Mouse (Mus musculus): ENCODE results near the gene Sacm1l. TPM values are rescaled to one million over a fixed set of nuclear protein-coding genes. Genes with fewer than 3 reads are reported as not detected.

The Sacm1l gene
- total and polyA plus RNA-seq, 2 experiments: 7.7 to 74.3 TPM

DNA sequence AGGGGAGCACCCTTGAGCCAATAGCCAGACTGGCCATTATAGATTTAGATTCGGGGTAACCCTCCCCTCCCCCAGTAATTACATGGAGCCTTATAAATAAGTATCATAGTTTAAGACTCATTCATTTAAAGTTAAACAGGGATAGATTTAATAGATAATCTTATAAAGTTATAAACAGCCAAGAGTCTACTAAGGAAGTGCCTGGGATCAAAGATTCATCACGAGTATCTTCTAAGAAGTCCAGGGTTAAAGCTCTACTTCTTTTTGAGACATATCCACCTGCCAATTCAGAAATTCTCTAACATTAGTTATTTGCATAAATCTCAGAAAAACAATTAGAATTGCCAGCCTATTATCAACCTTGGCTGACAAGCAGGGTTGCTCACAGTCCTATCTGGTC is 95.2 kb downstream of the Sacm1l start:
- no peak for TF ChIP-seq CTCF (IDR thresholded peaks at IDR 0.05; ENCODE audit: low read depth, low read length)
- TF ChIP-seq POLR2A (IDR thresholded peaks at IDR 0.05; ENCODE audit: extremely low read depth, insufficient read depth, low read length): no peak
- no peaks in the 10 kb centered on the region for H3K79me2 ChIP-seq (ENCODE audit: control insufficient read depth, insufficient read depth, low read length)
- H3K4me1 ChIP-seq (ENCODE audit: control insufficient read depth, insufficient read depth, low read length): no peaks in the 10 kb centered on the region
- DNase-seq (ENCODE audit: extremely low read depth, low read depth, low spot score): no peak
- no peaks in the 10 kb centered on the region for H3K27me3 ChIP-seq (ENCODE audit: control insufficient read depth, insufficient read depth, low read length)
- no peak overlapping the region for H3K27ac ChIP-seq (replicated peaks; ENCODE audit: insufficient read depth, low read depth, low read length)
- H3K4me3 ChIP-seq (ENCODE audit: insufficient read depth, low read depth, low read length): no peak overlapping the region
- no peak overlapping the region for H3K9ac ChIP-seq (ENCODE audit: low read depth, low read length)
- WGBS: 87% methylated on average over 2 of the region's 2 CpGs
- H3K36me3 ChIP-seq (ENCODE audit: control insufficient read depth, insufficient read depth, low read length): no peaks in the 10 kb centered on the region

DNA sequence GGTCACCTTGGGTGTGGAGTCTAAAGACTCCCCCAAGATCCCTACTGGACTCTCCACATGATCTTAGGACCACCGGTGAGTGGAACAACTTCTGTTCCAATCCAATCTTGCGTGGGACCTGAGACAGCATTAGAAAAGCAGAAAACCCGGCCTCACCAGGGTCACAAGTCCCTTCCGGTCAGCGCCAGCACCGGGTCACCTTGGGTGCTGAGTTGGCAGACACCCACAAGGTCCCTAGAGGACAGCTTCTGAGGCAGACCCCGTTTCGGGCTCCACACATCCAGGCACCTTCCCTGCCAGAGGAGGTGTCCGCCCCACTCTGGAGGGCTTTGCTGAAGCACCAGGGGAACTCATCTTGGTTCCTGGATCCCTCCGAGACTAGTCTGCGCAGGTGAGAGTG is 96.3 kb downstream of the Sacm1l start:
- WGBS: 94% methylated on average over 11 of the region's 11 CpGs
- Histone ChIP-seq H3K9ac (ENCODE audit: low read depth, low read length) (no peak overlapping the region), H3K36me3 (ENCODE audit: control insufficient read depth, insufficient read depth, low read length) (no peaks in the 10 kb centered on the region), H3K79me2 (ENCODE audit: control insufficient read depth, insufficient read depth, low read length) (no peaks in the 10 kb centered on the region), H3K4me3 (ENCODE audit: insufficient read depth, low read depth, low read length) (no peak overlapping the region), H3K27me3 (ENCODE audit: control insufficient read depth, insufficient read depth, low read length) (no peaks in the 10 kb centered on the region), H3K4me1 (ENCODE audit: control insufficient read depth, insufficient read depth, low read length) (no peaks in the 10 kb centered on the region), H3K27ac (replicated peaks; ENCODE audit: insufficient read depth, low read depth, low read length) (no peak overlapping the region)
- DNase-seq (ENCODE audit: extremely low read depth, low read depth, low spot score): no peak
- TF ChIP-seq POLR2A (IDR thresholded peaks at IDR 0.05; ENCODE audit: extremely low read depth, insufficient read depth, low read length): no peak
- TF ChIP-seq CTCF (IDR thresholded peaks at IDR 0.05; ENCODE audit: low read depth, low read length): no peak

DNA sequence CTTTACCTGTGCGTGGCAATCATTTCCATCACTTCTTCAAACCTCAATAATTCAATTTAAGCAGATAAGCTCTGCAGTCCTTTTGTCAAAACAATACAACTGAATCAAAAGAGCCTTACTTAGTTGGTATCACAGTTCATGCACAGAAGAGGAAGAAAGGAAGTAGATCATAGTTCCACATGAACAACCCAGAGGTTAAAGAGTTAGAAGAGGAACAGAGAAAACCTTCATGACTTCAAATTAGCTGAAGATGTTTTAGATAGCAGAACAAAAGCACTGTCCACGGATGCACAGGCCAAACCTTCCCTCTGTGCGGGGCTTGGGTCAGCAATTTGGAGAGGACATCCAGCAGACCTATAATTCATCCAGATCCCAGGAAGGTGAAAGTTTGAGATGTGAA is 102.1 kb downstream of the Sacm1l start:
- no peak for TF ChIP-seq POLR2A (IDR thresholded peaks at IDR 0.05; ENCODE audit: extremely low read depth, insufficient read depth, low read length)
- TF ChIP-seq CTCF (IDR thresholded peaks at IDR 0.05; ENCODE audit: low read depth, low read length): no peak
- no peak for DNase-seq (ENCODE audit: extremely low read depth, low read depth, low spot score)
- Histone ChIP-seq H3K4me3 (ENCODE audit: insufficient read depth, low read depth, low read length) (no peak overlapping the region), H3K27ac (replicated peaks; ENCODE audit: insufficient read depth, low read depth, low read length) (no peak overlapping the region), H3K27me3 (ENCODE audit: control insufficient read depth, insufficient read depth, low read length) (no peaks in the 10 kb centered on the region), H3K4me1 (ENCODE audit: control insufficient read depth, insufficient read depth, low read length) (no peaks in the 10 kb centered on the region), H3K36me3 (ENCODE audit: control insufficient read depth, insufficient read depth, low read length) (no peaks in the 10 kb centered on the region), H3K79me2 (ENCODE audit: control insufficient read depth, insufficient read depth, low read length) (no peaks in the 10 kb centered on the region), H3K9ac (ENCODE audit: low read depth, low read length) (no peak overlapping the region)
- 86% methylated on average over 3 of the region's 3 CpGs for WGBS

DNA sequence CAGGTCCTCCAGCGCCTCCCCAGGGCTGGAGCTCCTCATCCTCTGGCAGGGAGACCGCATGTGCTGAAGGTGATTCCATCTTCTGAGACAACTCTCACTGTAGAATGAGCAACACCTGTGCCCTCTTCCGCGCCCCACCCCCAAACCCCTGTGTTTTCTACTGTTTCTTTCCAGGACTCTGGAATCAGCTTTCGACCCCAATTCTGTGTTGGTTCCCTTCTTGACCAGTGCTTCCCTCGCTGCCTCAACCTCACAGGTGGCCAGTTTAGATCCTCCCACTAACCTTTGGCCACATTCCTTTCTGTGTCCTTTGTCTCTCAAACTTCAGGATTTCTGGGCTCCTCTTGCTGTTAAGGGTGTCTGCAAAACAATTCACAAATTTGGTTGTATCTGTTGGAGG is 102.7 kb downstream of the Sacm1l start, which contains the start of gene Slc6a20b:
Gene Slc6a20b, minus strand, starts transcription at position 285 of the 400 bp plus-strand sequence.
- TF ChIP-seq POLR2A (IDR thresholded peaks at IDR 0.05; ENCODE audit: extremely low read depth, insufficient read depth, low read length) (no peak), CTCF (IDR thresholded peaks at IDR 0.05; ENCODE audit: low read depth, low read length) (no peak)
- H3K27ac ChIP-seq (replicated peaks; ENCODE audit: insufficient read depth, low read depth, low read length): no peak within 1 kb of the TSS
- DNase-seq (ENCODE audit: extremely low read depth, low read depth, low spot score): no peak

DNA sequence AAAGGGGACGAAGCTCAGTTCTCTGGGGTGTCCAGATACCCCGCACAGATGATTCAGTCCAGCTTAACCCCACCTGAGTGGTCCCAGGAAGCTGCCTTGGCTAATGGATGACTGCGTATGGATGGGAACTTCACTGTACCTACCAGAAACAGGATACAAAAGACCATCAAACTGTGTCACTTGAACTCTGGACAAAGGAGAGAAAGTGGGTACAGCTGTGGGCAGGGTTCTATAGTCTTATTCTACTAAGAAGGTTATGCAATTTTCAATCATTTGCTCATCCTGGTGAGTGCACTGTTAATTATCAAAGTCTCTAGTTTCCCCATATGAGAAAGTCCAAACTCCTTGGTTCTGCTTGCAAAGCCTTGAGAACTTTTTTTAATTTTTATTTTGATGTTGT is 103.4 kb downstream of the Sacm1l start:
- WGBS: 81% methylated on average over 3 of the region's 3 CpGs
- Histone ChIP-seq H3K9ac (ENCODE audit: low read depth, low read length) (no peak overlapping the region), H3K4me3 (ENCODE audit: insufficient read depth, low read depth, low read length) (no peak overlapping the region), H3K4me1 (ENCODE audit: control insufficient read depth, insufficient read depth, low read length) (no peaks in the 10 kb centered on the region), H3K79me2 (ENCODE audit: control insufficient read depth, insufficient read depth, low read length) (no peaks in the 10 kb centered on the region), H3K36me3 (ENCODE audit: control insufficient read depth, insufficient read depth, low read length) (no peaks in the 10 kb centered on the region), H3K27me3 (ENCODE audit: control insufficient read depth, insufficient read depth, low read length) (no peaks in the 10 kb centered on the region), H3K27ac (replicated peaks; ENCODE audit: insufficient read depth, low read depth, low read length) (no peak overlapping the region)
- no peak for DNase-seq (ENCODE audit: extremely low read depth, low read depth, low spot score)
- TF ChIP-seq POLR2A (IDR thresholded peaks at IDR 0.05; ENCODE audit: extremely low read depth, insufficient read depth, low read length) (no peak), CTCF (IDR thresholded peaks at IDR 0.05; ENCODE audit: low read depth, low read length) (no peak)

More for the DNA sequence above, 102.7 kb downstream of the Sacm1l start, which contains the start of gene Slc6a20b:
- Histone ChIP-seq H3K79me2 (ENCODE audit: control insufficient read depth, insufficient read depth, low read length) (no peaks in the 10 kb centered on the region), H3K4me1 (ENCODE audit: control insufficient read depth, insufficient read depth, low read length) (no peaks in the 10 kb centered on the region), H3K4me3 (ENCODE audit: insufficient read depth, low read depth, low read length) (no peak within 1 kb of the TSS), H3K27me3 (ENCODE audit: control insufficient read depth, insufficient read depth, low read length) (no peaks in the 10 kb centered on the region), H3K36me3 (ENCODE audit: control insufficient read depth, insufficient read depth, low read length) (no peaks in the 10 kb centered on the region), H3K9ac (ENCODE audit: low read depth, low read length) (no peak within 1 kb of the TSS)
- WGBS: 75% methylated on average over 6 of the region's 6 CpGs

DNA sequence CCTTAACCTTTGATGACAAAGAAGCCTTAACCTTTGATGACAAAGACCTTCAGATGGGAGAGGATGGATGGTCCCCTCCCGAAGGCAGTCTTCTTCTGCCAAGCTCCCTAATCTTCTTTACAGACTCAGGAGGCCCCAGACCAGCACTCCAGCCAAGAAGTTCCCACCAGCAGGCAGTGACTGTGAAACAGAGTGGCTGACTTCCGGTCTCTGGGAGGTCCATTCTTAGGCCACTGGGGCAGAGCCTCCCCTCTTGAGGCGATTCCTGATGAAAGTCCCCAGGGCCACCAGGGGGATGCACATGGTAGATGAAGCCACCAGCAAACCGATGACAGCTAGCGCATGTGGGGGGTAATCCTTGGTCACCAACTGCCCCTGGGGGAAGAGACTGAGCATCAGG is 107.2 kb downstream of the Sacm1l start:
- no peak overlapping the region for H3K9ac ChIP-seq (ENCODE audit: low read depth, low read length)
- TF ChIP-seq POLR2A (IDR thresholded peaks at IDR 0.05; ENCODE audit: extremely low read depth, insufficient read depth, low read length) (no peak), CTCF (IDR thresholded peaks at IDR 0.05; ENCODE audit: low read depth, low read length) (no peak)
- H3K79me2 ChIP-seq (ENCODE audit: control insufficient read depth, insufficient read depth, low read length): no peaks in the 10 kb centered on the region
- no peaks in the 10 kb centered on the region for H3K27me3 ChIP-seq (ENCODE audit: control insufficient read depth, insufficient read depth, low read length)
- H3K4me1 ChIP-seq (ENCODE audit: control insufficient read depth, insufficient read depth, low read length): no peaks in the 10 kb centered on the region
- no peak overlapping the region for H3K4me3 ChIP-seq (ENCODE audit: insufficient read depth, low read depth, low read length)
- 80% methylated on average over 5 of the region's 5 CpGs for WGBS
- no peak for DNase-seq (ENCODE audit: extremely low read depth, low read depth, low spot score)
- no peak overlapping the region for H3K27ac ChIP-seq (replicated peaks; ENCODE audit: insufficient read depth, low read depth, low read length)
- no peaks in the 10 kb centered on the region for H3K36me3 ChIP-seq (ENCODE audit: control insufficient read depth, insufficient read depth, low read length)

Data from liver, adult 2 months (tissue).